Mouse (Mus musculus) myocyte (in vitro differentiated cells): ENCODE results near the gene Nrip1. TPM values are rescaled to one million over a fixed set of nuclear protein-coding genes. Genes with fewer than 3 reads are reported as not detected.

Experiments
- H3K27me3 ChIP-seq: one replicate; pipeline ENCODE4 v1.6.1; 2011; ENCODE audit not compliant: control insufficient read depth, insufficient read depth, insufficient read length
- H3K36me3 ChIP-seq: one replicate; pipeline ENCODE4 v1.6.1; 2011; ENCODE audit not compliant: control insufficient read depth, insufficient read depth
- H3K4me2 ChIP-seq: one replicate; pipeline ENCODE4 v1.6.1; 2011; ENCODE audit warnings: low read depth, control low read depth
- H3K4me3 ChIP-seq: one replicate; pipeline ENCODE4 v1.5.1; 2011; ENCODE audit warnings: mild to moderate bottlenecking, control low read depth, moderate library complexity
- H3K79me2 ChIP-seq: one replicate; pipeline ENCODE4 v1.6.1; 2011; ENCODE audit not compliant: control insufficient read depth, insufficient read depth
- H3ac ChIP-seq: one replicate; pipeline ENCODE4 v1.6.1; 2011; ENCODE audit not compliant: control insufficient read depth, insufficient read length
- CEBPB ChIP-seq: IDR thresholded peaks from 2 replicates; pipeline ENCODE4 v1.6.1; 2011; ENCODE audit warnings: mild to moderate bottlenecking, moderate library complexity; ENCODE audit not compliant: poor library complexity, insufficient read depth, severe bottlenecking
- E2F4 ChIP-seq: IDR thresholded peaks from one replicate; pipeline ENCODE4 v1.6.1; 2011; ENCODE audit warnings: mild to moderate bottlenecking, control low read depth, moderate library complexity; ENCODE audit not compliant: insufficient read depth
- MAX ChIP-seq: IDR thresholded peaks from one replicate; pipeline ENCODE4 v1.6.1; 2011; ENCODE audit warnings: low read depth, mild to moderate bottlenecking, control low read depth
- MYOD1 ChIP-seq, 3 experiments: IDR thresholded peaks; one replicate each; pipeline ENCODE4 v1.6.1; 2011; ENCODE audit warnings: control low read depth in 2 of 3, low read depth in 2 of 3, mild to moderate bottlenecking in 2 of 3, moderate library complexity in 1 of 3; ENCODE audit not compliant: insufficient read length in 2 of 3, control insufficient read depth in 1 of 3
- MYOG ChIP-seq, 3 experiments: IDR thresholded peaks; one replicate each; pipeline ENCODE4 v1.6.1; 2011; ENCODE audit warnings: control low read depth in 2 of 3, low read depth in 2 of 3, mild to moderate bottlenecking in 2 of 3; ENCODE audit not compliant: insufficient read length in 2 of 3, control insufficient read depth in 1 of 3, insufficient read depth in 1 of 3
- POLR2A ChIP-seq: IDR thresholded peaks from one replicate; pipeline ENCODE4 v1.6.1; 2011; ENCODE audit warnings: low read depth, mild to moderate bottlenecking, control low read depth, moderate library complexity; ENCODE audit not compliant: insufficient read length
- POLR2AphosphoS2 ChIP-seq: IDR thresholded peaks from one replicate; pipeline ENCODE4 v1.6.1; 2011; ENCODE audit warnings: low read depth, control low read depth; ENCODE audit not compliant: insufficient read length
- REST ChIP-seq: IDR thresholded peaks from one replicate; pipeline ENCODE4 v1.6.1; 2011; ENCODE audit warnings: mild to moderate bottlenecking, control low read depth, moderate library complexity; ENCODE audit not compliant: insufficient read depth, insufficient read length
- SRF ChIP-seq: IDR thresholded peaks from one replicate; pipeline ENCODE4 v1.6.1; 2011; ENCODE audit warnings: low read depth; ENCODE audit not compliant: control insufficient read depth, insufficient read length
- TCF12 ChIP-seq: IDR thresholded peaks from one replicate; pipeline ENCODE4 v1.6.1; 2011; ENCODE audit warnings: mild to moderate bottlenecking, control low read depth; ENCODE audit not compliant: poor library complexity, insufficient read depth, severe bottlenecking
- TCF3 ChIP-seq: IDR thresholded peaks from one replicate; pipeline ENCODE4 v1.6.1; 2011; ENCODE audit warnings: low read depth, control low read depth; ENCODE audit not compliant: insufficient read length
- USF1 ChIP-seq: IDR thresholded peaks from one replicate; pipeline ENCODE4 v1.6.1; 2011; ENCODE audit warnings: low read depth, mild to moderate bottlenecking, control low read depth, moderate library complexity
- polyA plus RNA-seq: library from polyadenylated mRNA; unstranded; fragments of >200 nt; fragmentation: generic; extraction: Trizol; gene quantifications from one replicate; pipeline ENCODE4 v1.2.1, GENCODE M21; 2012; ENCODE audit warnings: missing spikeins

The Nrip1 gene
- polyA plus RNA-seq, 1 experiment = 3.9 TPM

DNA sequence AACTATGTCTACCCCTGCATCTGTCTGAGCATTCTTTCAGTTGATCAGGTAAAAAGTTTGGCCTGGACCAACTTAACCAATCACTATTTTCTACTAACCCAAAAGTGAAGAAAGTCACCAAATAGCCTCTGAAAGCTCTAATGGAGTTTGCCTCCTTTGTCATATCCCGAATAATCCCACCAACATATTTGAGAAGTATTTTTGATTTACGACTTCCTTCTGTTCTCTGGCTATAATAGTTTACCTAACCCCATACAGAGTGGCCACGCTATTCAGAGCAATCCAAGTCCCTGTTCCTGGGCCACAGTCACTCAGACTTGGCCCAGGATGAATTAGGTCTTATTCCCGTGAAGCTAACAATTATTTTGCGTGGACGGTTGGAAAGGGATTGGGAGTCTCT, 108.3 kb downstream of the Nrip1 start:
- no peaks in the 10 kb centered on the region for H3K79me2 ChIP-seq
- H3ac ChIP-seq = no peak overlapping the region
- TF ChIP-seq REST (no peak), POLR2A (no peak), MYOG (IDR thresholded peaks at IDR 0.05; ENCODE audit: control insufficient read depth in 1 of 3, insufficient read depth in 1 of 3, insufficient read length in 2 of 3, low read depth in 2 of 3) (no peak), SRF (no peak), POLR2AphosphoS2 (no peak), CEBPB (no peak), MYOD1 (IDR thresholded peaks at IDR 0.05; ENCODE audit: control insufficient read depth in 1 of 3, insufficient read length in 2 of 3, low read depth in 2 of 3) (no peak), USF1 (no peak)
- H3K4me2 ChIP-seq = no peak overlapping the region
- no peak overlapping the region for H3K4me3 ChIP-seq
- no peaks in the 10 kb centered on the region for H3K27me3 ChIP-seq
- no peaks in the 10 kb centered on the region for H3K36me3 ChIP-seq

DNA sequence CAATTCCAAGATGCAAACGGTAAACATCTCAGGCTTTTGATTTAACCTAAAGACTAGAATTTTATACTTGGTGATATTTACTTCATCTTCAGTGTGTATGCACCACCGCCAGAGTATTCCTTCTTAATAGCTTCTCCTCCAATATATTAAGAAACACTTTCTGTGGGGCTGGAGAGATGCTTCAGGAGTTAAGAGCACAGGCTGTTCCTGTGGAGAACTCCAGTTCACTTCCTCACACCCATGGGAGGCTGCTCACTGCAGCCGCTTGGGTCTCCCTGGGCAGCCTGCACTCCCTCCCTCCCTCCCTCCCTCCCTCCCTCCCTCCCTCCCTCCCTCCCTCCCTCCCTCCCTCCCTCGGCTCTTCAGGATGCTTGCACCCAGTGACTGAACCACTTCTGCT, 110.2 kb downstream of the Nrip1 start:
- Histone ChIP-seq H3K4me2 (no peak overlapping the region), H3K36me3 (no peaks in the 10 kb centered on the region), H3K79me2 (no peaks in the 10 kb centered on the region), H3K27me3 (no peaks in the 10 kb centered on the region), H3K4me3 (no peak overlapping the region), H3ac (no peak overlapping the region)
- TF ChIP-seq REST (no peak), CEBPB (no peak), MYOG (IDR thresholded peaks at IDR 0.05; ENCODE audit: control insufficient read depth in 1 of 3, insufficient read depth in 1 of 3, insufficient read length in 2 of 3, low read depth in 2 of 3) (no peak), TCF12 (no peak), E2F4 (no peak), TCF3 (no peak), SRF (no peak), POLR2A (no peak), MYOD1 (IDR thresholded peaks at IDR 0.05; ENCODE audit: control insufficient read depth in 1 of 3, insufficient read length in 2 of 3, low read depth in 2 of 3) (no peak), POLR2AphosphoS2 (no peak), USF1 (no peak), MAX (no peak)

DNA sequence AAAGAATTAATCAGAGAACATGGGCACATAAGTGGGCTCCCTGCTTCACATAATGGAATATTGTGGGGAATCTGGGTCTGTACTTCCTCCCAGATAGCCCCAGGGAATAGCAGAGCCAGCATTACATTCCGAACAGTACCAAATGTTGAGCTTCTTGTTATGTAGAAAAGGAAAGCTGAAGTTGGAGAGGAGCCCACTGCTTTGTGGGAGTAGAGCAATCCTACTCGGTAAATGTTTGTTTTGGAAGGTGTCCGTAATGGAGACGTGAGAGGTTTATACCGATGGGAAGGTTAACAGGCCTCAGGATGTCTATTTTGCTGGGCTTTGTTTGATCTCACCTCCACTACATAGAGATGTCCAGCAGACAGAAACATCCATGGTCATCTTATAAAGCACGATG, 113.3 kb downstream of the Nrip1 start:
- H3K27me3 ChIP-seq = no peaks in the 10 kb centered on the region
- TF ChIP-seq TCF12 (no peak), CEBPB (no peak), POLR2AphosphoS2 (no peak), USF1 (no peak), MYOG (IDR thresholded peaks at IDR 0.05; ENCODE audit: control insufficient read depth in 1 of 3, insufficient read depth in 1 of 3, insufficient read length in 2 of 3, low read depth in 2 of 3) (no peak), MAX (no peak), MYOD1 (IDR thresholded peaks at IDR 0.05; ENCODE audit: control insufficient read depth in 1 of 3, insufficient read length in 2 of 3, low read depth in 2 of 3) (no peak), POLR2A (no peak), REST (no peak), SRF (no peak), E2F4 (no peak), TCF3 (no peak)
- H3K4me3 ChIP-seq = no peak overlapping the region
- H3ac ChIP-seq = no peak overlapping the region
- no peaks in the 10 kb centered on the region for H3K36me3 ChIP-seq
- no peaks in the 10 kb centered on the region for H3K79me2 ChIP-seq
- H3K4me2 ChIP-seq = no peak overlapping the region

DNA sequence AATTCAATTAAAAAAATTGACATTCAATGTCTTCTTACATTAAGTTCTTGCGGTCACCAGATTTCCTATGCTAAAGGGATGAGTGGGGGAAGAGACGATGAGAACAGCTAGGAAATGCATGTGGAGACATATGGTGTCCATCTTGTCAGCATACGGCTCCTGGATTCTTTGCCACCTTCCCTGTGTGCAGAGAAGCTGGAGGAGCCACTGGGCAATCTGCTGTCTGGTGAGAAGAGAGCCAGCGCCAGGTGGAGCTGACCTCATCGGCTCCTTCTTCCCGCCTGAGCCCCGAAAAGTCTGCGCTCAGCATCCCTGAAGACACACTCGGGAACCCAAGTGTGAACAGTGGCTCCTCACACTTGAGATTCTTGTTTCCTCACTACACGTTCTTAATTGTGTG, 121.8 kb downstream of the Nrip1 start:
- Histone ChIP-seq H3K4me2 (no peak overlapping the region), H3K27me3 (no peaks in the 10 kb centered on the region), H3K4me3 (no peak overlapping the region), H3K36me3 (no peaks in the 10 kb centered on the region), H3K79me2 (no peaks in the 10 kb centered on the region), H3ac (no peak overlapping the region)
- no peak for TF ChIP-seq MYOG (IDR thresholded peaks at IDR 0.05; ENCODE audit: control insufficient read depth in 1 of 3, insufficient read depth in 1 of 3, insufficient read length in 2 of 3, low read depth in 2 of 3)
- no peak for TF ChIP-seq USF1
- no peak for TF ChIP-seq TCF3
- no peak for TF ChIP-seq CEBPB
- no peak for TF ChIP-seq REST
- no peak for TF ChIP-seq TCF12
- TF ChIP-seq MAX = no peak
- no peak for TF ChIP-seq E2F4
- TF ChIP-seq SRF = no peak
- TF ChIP-seq MYOD1 (IDR thresholded peaks at IDR 0.05; ENCODE audit: control insufficient read depth in 1 of 3, insufficient read length in 2 of 3, low read depth in 2 of 3) = no peak
- no peak for TF ChIP-seq POLR2A
- no peak for TF ChIP-seq POLR2AphosphoS2

DNA sequence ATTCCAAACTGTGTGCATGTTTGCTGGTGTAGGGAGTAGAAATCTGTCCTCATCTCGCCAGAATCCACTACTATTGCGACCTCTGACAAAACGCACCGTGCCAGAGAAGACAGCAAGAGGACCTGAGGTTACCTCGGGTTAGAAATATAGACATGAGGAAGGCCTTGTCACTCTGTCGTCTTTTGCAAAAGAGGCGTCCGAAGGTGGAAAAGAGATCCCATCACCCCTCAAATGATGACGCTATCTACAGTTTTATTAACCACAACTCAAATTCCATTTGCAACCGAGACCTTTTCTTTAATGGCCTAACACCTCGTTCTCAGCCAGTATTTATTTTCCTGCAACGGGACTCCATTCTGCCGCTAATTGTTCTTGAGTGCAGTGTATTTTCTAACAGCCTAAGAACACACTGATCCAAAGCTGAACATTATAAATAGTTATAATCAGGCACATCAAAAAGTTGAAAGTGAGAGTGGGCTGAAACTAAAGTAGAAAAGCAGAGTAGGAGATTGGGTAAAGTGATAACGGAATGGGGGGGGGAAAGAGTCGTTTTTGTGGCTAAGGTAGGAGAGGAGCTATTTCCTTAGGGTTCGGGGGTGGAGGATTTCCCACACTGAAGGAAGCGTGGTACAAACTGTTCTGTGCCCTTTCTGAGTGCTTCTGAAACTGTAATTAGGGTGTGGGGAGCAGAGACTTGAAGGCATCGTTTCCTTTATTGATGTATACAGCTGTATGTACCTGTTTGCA, 124.1 kb downstream of the Nrip1 start:
- Histone ChIP-seq H3K4me3 (no peak overlapping the region), H3K4me2 (no peak overlapping the region), H3ac (no peak overlapping the region), H3K36me3 (no peaks in the 10 kb centered on the region), H3K27me3 (no peaks in the 10 kb centered on the region), H3K79me2 (no peaks in the 10 kb centered on the region)
- TF ChIP-seq MYOG (IDR thresholded peaks at IDR 0.05; ENCODE audit: control insufficient read depth in 1 of 3, insufficient read depth in 1 of 3, insufficient read length in 2 of 3, low read depth in 2 of 3) = no peak
- TF ChIP-seq MAX = no peak
- TF ChIP-seq E2F4 = no peak
- no peak for TF ChIP-seq POLR2A
- no peak for TF ChIP-seq CEBPB
- TF ChIP-seq TCF12 = no peak
- no peak for TF ChIP-seq MYOD1 (IDR thresholded peaks at IDR 0.05; ENCODE audit: control insufficient read depth in 1 of 3, insufficient read length in 2 of 3, low read depth in 2 of 3)
- no peak for TF ChIP-seq POLR2AphosphoS2
- no peak for TF ChIP-seq TCF3
- TF ChIP-seq REST = no peak
- TF ChIP-seq USF1 = no peak
- no peak for TF ChIP-seq SRF
